Mouse (Mus musculus): Measurements from ENCODE around the gene Cyth2. TPM values are rescaled to one million over a fixed set of nuclear protein-coding genes. Genes with fewer than 3 reads are reported as not detected.

Gene Cyth2
- total RNA-seq, 2 experiments from 2014 or later = 249 TPM

Other genes starting within 250 kb of the Cyth2 start
- gene Bcat2, start 244.4 kb downstream of the Cyth2 start, total RNA-seq (2021) = 10 to 100 TPM; 22.9 to 25.3 TPM
- not detected for gene Fgf21, start 199.1 kb downstream of the Cyth2 start, total RNA-seq (2021)
- under 1 TPM in 1 of 2 experiments, not detected in 1; 0.14 TPM for gene Fut1, start 197.3 kb downstream of the Cyth2 start, total RNA-seq (2021)
- gene Izumo1, start 192.8 kb downstream of the Cyth2 start, total RNA-seq (2021) = under 1 TPM in 1 of 2 experiments, not detected in 1; 0.20 TPM
- 10 to 100 TPM; 23.5 to 25.1 TPM for gene Rasip1, start 187.1 kb downstream of the Cyth2 start, total RNA-seq (2021)
- gene Mamstr, start 174.6 kb downstream of the Cyth2 start, total RNA-seq (2021) = 1 to 10 TPM; 1.7 to 2.6 TPM
- not detected for gene Fut2, start 148.2 kb downstream of the Cyth2 start, total RNA-seq (2021)
- gene Ntn5, start 130.6 kb downstream of the Cyth2 start, total RNA-seq (2021) = under 1 TPM in 1 of 2 experiments, not detected in 1; 0.34 TPM
- gene Sec1, start 120.2 kb downstream of the Cyth2 start, total RNA-seq (2021) = under 1 TPM; 0.18 to 0.20 TPM
- gene Car11, start 114.7 kb downstream of the Cyth2 start, total RNA-seq (2021) = 100 to 1,000 TPM; 136 to 144 TPM
- gene Dbp, start 109.5 kb downstream of the Cyth2 start, total RNA-seq (2021) = 10 to 100 TPM; 19.1 to 22.2 TPM
- 100 to 1,000 TPM; 640 to 672 TPM for gene Rpl18, start 99.1 kb downstream of the Cyth2 start, total RNA-seq (2021)
- gene Sphk2, start 96.6 kb downstream of the Cyth2 start, total RNA-seq (2021) = 10 to 100 TPM; 23.6 to 24.6 TPM
- 1 to 10 TPM in 1 of 2 experiments, under 1 TPM in 1; 0.62 to 1.1 TPM for gene Fam83e, start 93.4 kb downstream of the Cyth2 start, total RNA-seq (2021)
- not detected for gene Spaca4, start 88.8 kb downstream of the Cyth2 start, total RNA-seq (2021)
- gene Lmtk3, start 30.8 kb downstream of the Cyth2 start, total RNA-seq (2021) = 100 to 1,000 TPM; 304 to 352 TPM
- 1 to 10 TPM; 4.9 to 5.5 TPM for gene Sult2b1, start 29.9 kb downstream of the Cyth2 start, total RNA-seq (2021)
- 1 to 10 TPM; 1.6 to 2.1 TPM for gene Kcnj14, start 10.2 kb upstream of the Cyth2 start, total RNA-seq (2021)
- 10 to 100 TPM; 31.8 to 35.5 TPM for gene Grwd1, start 16.4 kb upstream of the Cyth2 start, total RNA-seq (2021)
- 100 to 1,000 TPM in 1 of 2 experiments, 10 to 100 TPM in 1; 98.9 to 109 TPM for gene Kdelr1, start 58.2 kb upstream of the Cyth2 start, total RNA-seq (2021)
- gene Grin2d, start 63.8 kb upstream of the Cyth2 start, total RNA-seq (2021) = 10 to 100 TPM; 31.9 to 39.5 TPM
- gene Syngr4, start 82.1 kb upstream of the Cyth2 start, total RNA-seq (2021) = under 1 TPM in 1 of 2 experiments, not detected in 1; 0.52 TPM
- gene Tmem143, start 82.4 kb upstream of the Cyth2 start, total RNA-seq (2021) = 10 to 100 TPM; 16.8 to 19.7 TPM
- gene Emp3, start 106.8 kb upstream of the Cyth2 start, total RNA-seq (2021) = 10 to 100 TPM in 1 of 2 experiments, 1 to 10 TPM in 1; 6.9 to 13.4 TPM
- gene Ccdc114, start 109.5 kb upstream of the Cyth2 start, total RNA-seq (2021) = 1 to 10 TPM; 1.9 to 2.4 TPM
- gene Abcc6, start 215.7 kb upstream of the Cyth2 start, total RNA-seq (2021) = 1 to 10 TPM; 2.1 to 3.0 TPM
- 10 to 100 TPM; 83.3 to 92.5 TPM for gene Nomo1, start 219.1 kb upstream of the Cyth2 start, total RNA-seq (2021)

Data from left cerebral cortex, postnatal 4 days (tissue).